Mouse (Mus musculus) C2C12 (cell line): ENCODE data around the gene Kcnk13. TPM values are rescaled to one million over a fixed set of nuclear protein-coding genes. Genes with fewer than 3 reads are reported as not detected.

Experiments used
- H3K27me3 ChIP-seq: one replicate; pipeline ENCODE4 v1.6.1; 2011; ENCODE audit not compliant: control insufficient read depth, insufficient read depth, insufficient read length
- H3K36me3 ChIP-seq: one replicate; pipeline ENCODE4 v1.6.1; 2011; ENCODE audit not compliant: control insufficient read depth, insufficient read depth
- H3K4me3 ChIP-seq: one replicate; pipeline ENCODE4 v1.5.1; 2011; ENCODE audit warnings: mild to moderate bottlenecking, control low read depth; ENCODE audit not compliant: poor library complexity, insufficient read depth, severe bottlenecking
- H3K79me2 ChIP-seq: one replicate; pipeline ENCODE4 v1.6.1; 2011; ENCODE audit not compliant: control insufficient read depth, insufficient read depth
- H3K79me3 ChIP-seq: one replicate; pipeline ENCODE4 v1.6.1; 2011; ENCODE audit warnings: low read depth, control low read depth
- H3ac ChIP-seq: one replicate; pipeline ENCODE3; 2011; ENCODE audit warnings: low read depth; ENCODE audit not compliant: control insufficient read depth, insufficient read length
- CEBPB ChIP-seq: IDR thresholded peaks from one replicate; pipeline ENCODE4 v1.6.1; 2011; ENCODE audit warnings: low read depth, mild to moderate bottlenecking, control low read depth, moderate library complexity
- CTCF ChIP-seq: IDR thresholded peaks from one replicate; pipeline ENCODE4 v1.5.1; 2011; ENCODE audit not compliant: control insufficient read depth, insufficient read depth, insufficient read length
- FOSL1 ChIP-seq: IDR thresholded peaks from one replicate; pipeline ENCODE4 v1.8.0; 2011; ENCODE audit warnings: mild to moderate bottlenecking, low read length; ENCODE audit not compliant: poor library complexity, insufficient read depth, severe bottlenecking
- MAX ChIP-seq: IDR thresholded peaks from one replicate; pipeline ENCODE4 v1.6.1; 2011; ENCODE audit warnings: mild to moderate bottlenecking, control low read depth
- MYOD1 ChIP-seq: IDR thresholded peaks from one replicate; pipeline ENCODE4 v1.6.1; 2011; ENCODE audit warnings: low read depth; ENCODE audit not compliant: control insufficient read depth, insufficient read length
- MYOG ChIP-seq: IDR thresholded peaks from one replicate; pipeline ENCODE4 v1.6.1; 2011; ENCODE audit not compliant: control insufficient read depth, insufficient read length; ENCODE audit errors: extremely low read depth
- USF1 ChIP-seq: IDR thresholded peaks from one replicate; pipeline ENCODE4 v1.6.1; 2011; ENCODE audit warnings: low read depth, mild to moderate bottlenecking, control low read depth, moderate library complexity
- polyA plus RNA-seq: library from polyadenylated mRNA; unstranded; fragments of >200 nt; fragmentation: generic; extraction: Trizol; gene quantifications from one replicate; pipeline ENCODE4 v1.2.1, GENCODE M21; 2012; ENCODE audit warnings: missing spikeins

Gene Kcnk13
- polyA plus RNA-seq, 1 experiment, result not detected

GRCm38 (mm10) chr12:99958068-99959060, 5.9 kb upstream of the Kcnk13 start:
- Histone ChIP-seq H3ac (no peak overlapping the region), H3K79me3 (no peaks in the 10 kb centered on the region), H3K4me3 (no peak overlapping the region), H3K79me2 (no peaks in the 10 kb centered on the region), H3K27me3 (peaks cover 5% of the 10 kb centered on the region), H3K36me3 (no peaks in the 10 kb centered on the region)
- TF ChIP-seq FOSL1 (no peak), MAX (no peak), MYOD1 (no peak)

- TF ChIP-seq MYOD1, result no peak
- TF ChIP-seq MAX, result no peak
- TF ChIP-seq MYOG, result no peak
- TF ChIP-seq CTCF, result no peak
- TF ChIP-seq FOSL1, result no peak
- TF ChIP-seq CEBPB, result no peak
- no peak for TF ChIP-seq USF1
- H3K36me3 ChIP-seq, result no peaks in the 10 kb centered on the region
- H3K4me3 ChIP-seq, result no peak overlapping the region
- H3K27me3 ChIP-seq, result peaks cover 5% of the 10 kb centered on the region
- H3K79me3 ChIP-seq, result no peaks in the 10 kb centered on the region
- no peak overlapping the region for H3ac ChIP-seq
- H3K79me2 ChIP-seq, result no peaks in the 10 kb centered on the region
Observed at GRCm38 (mm10) chr12:99959291-99959690, 5.0 kb upstream of the Kcnk13 start.

DNA sequence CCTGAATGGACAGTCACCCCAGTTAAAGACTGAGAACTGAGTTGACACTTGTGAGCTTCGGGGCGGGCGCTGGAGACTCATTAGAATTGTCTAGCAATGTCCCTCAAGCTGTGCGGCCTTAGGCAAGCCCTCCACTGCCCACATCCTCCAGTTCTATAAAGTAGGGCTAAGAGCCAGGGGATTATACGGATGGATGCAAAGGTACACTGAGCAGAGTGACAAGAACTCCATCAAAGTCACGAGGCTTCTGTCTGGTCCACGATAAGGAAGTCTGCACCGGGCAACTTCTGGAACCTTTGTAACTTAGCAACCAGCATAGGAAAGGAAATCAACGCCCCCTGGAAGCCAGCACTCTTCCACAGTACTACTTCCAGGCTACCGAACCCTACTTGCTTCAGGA, 4.4 kb upstream of the Kcnk13 start:
- no peak overlapping the region for H3K4me3 ChIP-seq

DNA sequence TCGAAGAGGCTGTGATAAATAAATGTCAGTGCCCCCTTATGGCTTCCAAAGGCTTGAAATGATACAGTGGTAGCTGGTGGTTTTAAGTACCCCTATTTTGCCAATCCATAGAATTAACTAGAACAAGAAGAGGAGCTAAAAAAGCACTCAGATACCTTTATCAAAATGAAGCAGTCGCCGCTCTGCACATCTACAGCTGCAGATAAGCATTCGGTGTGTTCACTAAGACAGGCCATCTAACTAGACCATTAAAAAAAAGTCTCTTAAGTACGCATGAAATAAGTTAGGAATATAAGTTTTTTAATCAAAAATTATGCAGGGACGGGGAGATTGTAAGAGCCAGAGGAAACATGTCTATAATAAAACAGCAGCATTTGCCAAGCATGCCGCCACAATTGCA, 3.6 kb upstream of the Kcnk13 start:
- H3K79me2 ChIP-seq, result no peaks in the 10 kb centered on the region
- H3K4me3 ChIP-seq, result no peak overlapping the region
- H3K79me3 ChIP-seq, result no peaks in the 10 kb centered on the region
- no peak for TF ChIP-seq MAX
- no peak for TF ChIP-seq MYOD1
- no peak for TF ChIP-seq CTCF
- TF ChIP-seq CEBPB, result no peak
- no peak for TF ChIP-seq MYOG
- no peak for TF ChIP-seq USF1
- TF ChIP-seq FOSL1, result no peak
- H3K27me3 ChIP-seq, result peaks cover 19% of the 10 kb centered on the region
- no peaks in the 10 kb centered on the region for H3K36me3 ChIP-seq
- no peak overlapping the region for H3ac ChIP-seq

More for the DNA sequence above, 4.4 kb upstream of the Kcnk13 start:
- TF ChIP-seq CEBPB, result no peak
- TF ChIP-seq CTCF, result no peak
- TF ChIP-seq MYOD1, result no peak
- TF ChIP-seq MYOG, result no peak
- TF ChIP-seq FOSL1, result no peak
- TF ChIP-seq USF1, result no peak
- no peak for TF ChIP-seq MAX
- Histone ChIP-seq H3K79me2 (no peaks in the 10 kb centered on the region), H3K79me3 (no peaks in the 10 kb centered on the region), H3K27me3 (peaks cover 12% of the 10 kb centered on the region), H3ac (no peak overlapping the region), H3K36me3 (no peaks in the 10 kb centered on the region)

DNA sequence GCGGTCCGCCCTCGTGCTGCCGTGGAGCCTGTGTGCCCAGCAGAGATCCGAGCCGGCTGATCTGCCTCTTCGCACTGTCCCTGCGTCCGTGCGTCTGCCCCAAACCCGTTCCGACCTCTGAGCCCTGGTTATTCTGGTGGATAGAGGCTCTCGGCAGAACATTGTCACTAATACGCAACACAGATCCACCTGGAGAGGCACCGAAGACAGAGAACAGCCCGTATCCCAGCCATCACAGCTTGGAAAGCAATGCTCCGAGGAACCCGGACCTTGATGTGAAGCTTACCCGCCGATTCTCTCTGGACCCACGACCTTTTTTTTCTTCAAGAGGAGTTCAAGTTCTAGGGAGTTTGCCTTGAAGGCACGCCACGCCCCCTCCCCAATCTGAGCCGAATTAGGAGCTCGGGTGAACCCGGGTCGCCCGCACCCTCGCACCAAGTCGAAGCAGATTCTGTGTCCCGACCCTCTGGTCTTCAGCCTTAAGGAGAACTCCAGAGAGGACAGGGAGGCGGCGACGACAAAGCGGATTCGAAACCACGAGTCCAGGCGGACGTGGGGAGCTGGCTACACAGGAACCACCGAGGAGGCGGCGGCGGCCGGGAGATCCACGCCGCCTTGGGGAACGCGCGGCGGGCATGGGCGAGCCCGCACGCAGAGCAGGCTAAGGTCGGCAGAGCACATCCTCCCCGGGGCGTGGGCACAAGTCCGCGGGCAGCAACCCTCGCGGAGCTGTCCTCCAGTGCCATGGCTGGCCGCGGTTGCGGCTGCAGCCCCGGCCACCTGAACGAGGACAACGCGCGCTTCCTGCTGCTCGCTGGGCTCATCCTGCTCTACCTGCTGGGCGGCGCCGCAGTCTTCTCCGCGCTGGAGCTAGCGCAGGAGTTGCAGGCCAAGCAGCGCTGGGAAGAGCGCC, 1.2 kb downstream of the Kcnk13 start:
- H3ac ChIP-seq, result peak overlapping the region; percentile 22
- no peaks in the 10 kb centered on the region for H3K36me3 ChIP-seq
- peaks cover 59% of the 10 kb centered on the region for H3K27me3 ChIP-seq
- H3K4me3 ChIP-seq, result no peak overlapping the region
- H3K79me3 ChIP-seq, result no peaks in the 10 kb centered on the region
- TF ChIP-seq MYOG (no peak), MAX (no peak), CTCF (no peak), USF1 (no peak), FOSL1 (no peak), CEBPB (no peak), MYOD1 (no peak)
- H3K79me2 ChIP-seq, result no peaks in the 10 kb centered on the region
